Mouse (Mus musculus) CH12.LX (cell line): ENCODE data around the gene Hsp90ab1.

Experiments used
- EP300 ChIP-seq: IDR thresholded peaks from 2 replicates; pipeline ENCODE4 v1.6.1; 2011; ENCODE audit warnings: low read length, improper control_type of control experiment
- ETS1 ChIP-seq: conservative IDR thresholded peaks from 2 replicates; pipeline ENCODE4 v1.6.1; 2012; ENCODE audit warnings: low read depth, mild to moderate bottlenecking, inconsistent platforms, low read length, improper control_type of control experiment, moderate library complexity
- MAZ ChIP-seq: IDR thresholded peaks from 2 replicates; pipeline ENCODE4 v1.6.1; 2012; ENCODE audit warnings: low read depth, mild to moderate bottlenecking, inconsistent platforms, low read length, improper control_type of control experiment, moderate library complexity
- POLR2A ChIP-seq: IDR thresholded peaks from 2 replicates; pipeline ENCODE4 v1.6.1; 2011; ENCODE audit warnings: low read depth, mild to moderate bottlenecking, improper control_type of control experiment, low read length

GRCm38 (mm10) chr17:45559732-45560525 is 13.1 kb downstream of the Hsp90ab1 start:
- TF ChIP-seq POLR2A (peak; percentile 55), MAZ (0 out of 2 replicates have a peak, but pooled peaks have one; percentile 7), ETS1 (peak; percentile 83), EP300 (peak; percentile 80)
